8 mouse cellular contexts compared by ENCODE assay signal in genomic region chr10:115323295-115323694, GRCm38 (mm10). TPM values are rescaled to one million over a fixed set of nuclear protein-coding genes. Genes with fewer than 3 reads are reported as not detected.
DNase-seq lines count a peak whose midpoint lies in the region; ATAC-seq and TF ChIP-seq lines count a peak whose summit lies in the region.

No protein-coding gene starts in this region.

- no peak for ATAC-seq in heart, embryonic 11.5 days (replicated peaks; ENCODE audit: insufficient number of reproducible peaks, low FRiP score, low TSS enrichment)
- ATAC-seq in embryonic facial prominence, embryonic 11.5 days (replicated peaks; ENCODE audit: insufficient number of reproducible peaks, low FRiP score, low TSS enrichment, low read depth): no peak
- ATAC-seq in megakaryocyte-erythroid progenitor cell, adult 5-6 weeks (replicated peaks; ENCODE audit: low FRiP score, low TSS enrichment, poor library complexity, severe bottlenecking): peak; percentile 81; the same call in 1 of the 2 replicates

- WGBS in heart, embryonic 11.5 days (ENCODE audit: insufficient replicate concordance): 7% methylated on average over 6 of the region's 6 CpGs
- WGBS in embryonic facial prominence, embryonic 11.5 days: 12% methylated on average over 6 of the region's 6 CpGs
- 10% methylated on average over 6 of the region's 6 CpGs for WGBS in spleen, adult 2 months

- no peaks in the 10 kb centered on the region for H3K4me1 ChIP-seq in heart, embryonic 11.5 days (ENCODE audit: control insufficient read depth, insufficient read depth, low read length)
- no peaks in the 10 kb centered on the region for H3K4me1 ChIP-seq in embryonic facial prominence, embryonic 11.5 days (ENCODE audit: control insufficient read depth, insufficient read depth, low read length)
- H3K4me1 ChIP-seq in spleen, adult 2 months (ENCODE audit: control insufficient read depth, insufficient read depth, insufficient read length): no peaks in the 10 kb centered on the region

- no peaks in the 10 kb centered on the region for H3K9me3 ChIP-seq in heart, embryonic 11.5 days (replicated peaks; ENCODE audit: control insufficient read depth, low read length)
- no peaks in the 10 kb centered on the region for H3K9me3 ChIP-seq in embryonic facial prominence, embryonic 11.5 days (replicated peaks; ENCODE audit: control insufficient read depth, low read length)

- TF ChIP-seq POLR2A in spleen, adult 2 months (IDR thresholded peaks at IDR 0.05; ENCODE audit: low read depth, low read length): no peak

- H3K4me2 ChIP-seq in heart, embryonic 11.5 days: no peak overlapping the region
- no peak overlapping the region for H3K4me2 ChIP-seq in embryonic facial prominence, embryonic 11.5 days (ENCODE audit: low read depth, low read length)

- no peak overlapping the region for H3K27ac ChIP-seq in heart, embryonic 11.5 days (ENCODE audit: low read depth, low read length)
- H3K27ac ChIP-seq in embryonic facial prominence, embryonic 11.5 days (replicated peaks; ENCODE audit: low read depth, low read length): no peak overlapping the region
- H3K27ac ChIP-seq in spleen, adult 2 months (ENCODE audit: insufficient read depth, low read length): no peak overlapping the region

- peak; percentile 67; the same call in 1 of the 2 replicates for TF ChIP-seq CTCF in spleen, adult 2 months (IDR thresholded peaks at IDR 0.05; ENCODE audit: extremely low read depth, insufficient read depth, insufficient read length, insufficient replicate concordance)

- no peaks in the 10 kb centered on the region for H3K36me3 ChIP-seq in heart, embryonic 11.5 days (ENCODE audit: control insufficient read depth, insufficient read depth, low read length)
- H3K36me3 ChIP-seq in embryonic facial prominence, embryonic 11.5 days (replicated peaks; ENCODE audit: control insufficient read depth, insufficient read depth, low read depth, low read length): no peaks in the 10 kb centered on the region
- no peaks in the 10 kb centered on the region for H3K36me3 ChIP-seq in spleen, adult 2 months (ENCODE audit: control insufficient read depth, insufficient read depth, low read length)

- DNase-seq in heart, adult 18-20 months: peak; percentile 77 to 91
- DNase-seq in adrenal gland, postnatal 4 days (ENCODE audit: low spot score in 2 of 2): peak; percentile 24 to 48
- peak; percentile 80 for DNase-seq in embryonic facial prominence, embryonic 11.5 days (ENCODE audit: low spot score)
- peak; percentile 78 to 85 for DNase-seq in heart, postnatal 10 days
- peak; percentile 55 for DNase-seq in layer of hippocampus, adult 9-11 months
- peak; percentile 46 to 70 for DNase-seq in spleen, adult 2 months (ENCODE audit: low read depth in 1 of 2, low spot score in 2 of 2)

- H3K27me3 ChIP-seq in heart, embryonic 11.5 days (ENCODE audit: control insufficient read depth, insufficient read depth, low read length): no peaks in the 10 kb centered on the region
- H3K27me3 ChIP-seq in embryonic facial prominence, embryonic 11.5 days (ENCODE audit: control insufficient read depth, insufficient read depth, low read length): no peaks in the 10 kb centered on the region
- H3K27me3 ChIP-seq in spleen, adult 2 months (ENCODE audit: control insufficient read depth, insufficient read depth, low read length): no peaks in the 10 kb centered on the region

- intact Hi-C loops in heart, postnatal 10 days (cut with DNase I): loop anchor here (1.0 to 5.0 kb wide), 2 partner anchors 79 to 294 kb away; no protein-coding TSS in a partner anchor

- no peak overlapping the region for H3K9ac ChIP-seq in heart, embryonic 11.5 days (ENCODE audit: low read depth, low read length)
- no peak overlapping the region for H3K9ac ChIP-seq in embryonic facial prominence, embryonic 11.5 days (replicated peaks; ENCODE audit: low read length)

- no peak overlapping the region for H3K4me3 ChIP-seq in heart, embryonic 11.5 days (ENCODE audit: low read depth, low read length)
- H3K4me3 ChIP-seq in embryonic facial prominence, embryonic 11.5 days (ENCODE audit: low read depth, low read length): no peak overlapping the region
- H3K4me3 ChIP-seq in spleen, adult 2 months (ENCODE audit: extremely low read depth, insufficient read depth, insufficient read length): no peak overlapping the region

RNA-seq across cellular contexts. Expression of gene Rab21, which starts 7.9 kb away (rescaled TPM):
- 10 to 100 TPM; 77.8 to 81.0 TPM for total RNA-seq in heart, adult 18-20 months (2021)
- polyA plus RNA-seq in heart, embryonic 11.5 days (2014; fragmentation: Nextera tagmentation; extraction: Ambion mirVana): 10.1 and 10.3 TPM in 2 replicates
- 10 to 100 TPM; 47.3 to 48.6 TPM for total RNA-seq in adrenal gland, postnatal 4 days (2021)
- polyA plus RNA-seq in embryonic facial prominence, embryonic 11.5 days (2014; fragmentation: Nextera tagmentation; extraction: Ambion mirVana): 6.7 and 15.0 TPM in 2 replicates
- total RNA-seq in heart, postnatal 10 days (2021): 10 to 100 TPM; 67.8 to 68.6 TPM
- 26.5 and 29.9 TPM in 2 replicates for total RNA-seq in megakaryocyte-erythroid progenitor cell, adult 5-6 weeks (2014; fragmentation: Nextera tagmentation)
- total RNA-seq in megakaryocyte-erythroid progenitor cell, adult 5-6 weeks (2017): 25.1 and 40.5 TPM in 2 replicates
- polyA plus RNA-seq in spleen, adult 2 months (2012; rRNA removed): 26.5 and 48.5 TPM in 2 replicates

RNA-seq across cellular contexts. Expression of gene Tmem19, which starts 39.0 kb away (rescaled TPM):
- total RNA-seq in heart, adult 18-20 months (2021): 10 to 100 TPM; 11.2 to 16.9 TPM
- 21.3 and 22.3 TPM in 2 replicates for polyA plus RNA-seq in heart, embryonic 11.5 days (2014; fragmentation: Nextera tagmentation; extraction: Ambion mirVana)
- 10 to 100 TPM; 34.1 to 42.3 TPM for total RNA-seq in adrenal gland, postnatal 4 days (2021)
- 25.3 and 36.4 TPM in 2 replicates for polyA plus RNA-seq in embryonic facial prominence, embryonic 11.5 days (2014; fragmentation: Nextera tagmentation; extraction: Ambion mirVana)
- total RNA-seq in heart, postnatal 10 days (2021): 10 to 100 TPM; 16.0 to 20.7 TPM
- 10.5 and 10.9 TPM in 2 replicates for total RNA-seq in megakaryocyte-erythroid progenitor cell, adult 5-6 weeks (2014; fragmentation: Nextera tagmentation)
- 10.1 and 14.7 TPM in 2 replicates for total RNA-seq in megakaryocyte-erythroid progenitor cell, adult 5-6 weeks (2017)
- polyA plus RNA-seq in spleen, adult 2 months (2012; rRNA removed): 9.5 and 10.4 TPM in 2 replicates
